Mouse (Mus musculus): ENCODE results near the gene Hpca. TPM values are rescaled to one million over a fixed set of nuclear protein-coding genes. Genes with fewer than 3 reads are reported as not detected.

The Hpca gene
- not detected for total RNA-seq (2018; cell fraction: chromatin; rRNA removed)
- not detected for total RNA-seq (2018; cell fraction: cytosol; rRNA removed)
- 1 to 10 TPM in 1 of 26 experiments, not detected in 25; 1.4 TPM for total RNA-seq (2018; cell fraction: nucleus; rRNA removed)
- not detected in 3 replicates for polyA plus RNA-seq (2018)

- Histone ChIP-seq H3K27ac (no peak within 1 kb of the TSS), H3K36me3 (ENCODE audit: inconsistent target) (no peaks in the 10 kb centered on the region), H3K79me2 (ENCODE audit: inconsistent target) (no peaks in the 10 kb centered on the region), H3K4me3 (ENCODE audit: inconsistent target) (no peak within 1 kb of the TSS)
- 17% methylated on average over 16 of the region's 17 CpGs for WGBS (ENCODE audit: missing documents)
These were observed at the start of gene Hpca for GRCm38 (mm10) chr4:129121569-129122086. Gene Hpca (minus strand): TSS chr4:129122036.

GRCm38 (mm10) chr4:129161581-129162255, 39.9 kb upstream of the Hpca start:
- peaks cover 8% of the 10 kb centered on the region; the same call in 1 of the 2 replicates for H3K36me3 ChIP-seq (ENCODE audit: inconsistent target)
- no peaks in the 10 kb centered on the region for H3K79me2 ChIP-seq (ENCODE audit: inconsistent target)
- whole genome bisulfite sequencing (ENCODE audit: missing documents): 87% methylated on average over 3 of the region's 4 CpGs
- no peak overlapping the region for H3K27ac ChIP-seq
- no peak overlapping the region for H3K4me3 ChIP-seq (ENCODE audit: inconsistent target)

GRCm38 (mm10) chr4:129161076-129161475, 39.2 kb upstream of the Hpca start:
- Histone ChIP-seq H3K79me2 (ENCODE audit: inconsistent target) (no peaks in the 10 kb centered on the region), H3K27ac (no peak overlapping the region), H3K4me3 (ENCODE audit: inconsistent target) (no peak overlapping the region), H3K36me3 (ENCODE audit: inconsistent target) (peaks cover 8% of the 10 kb centered on the region; the same call in 1 of the 2 replicates)
- 100% methylated on average over 1 of the region's 1 CpGs for WGBS (ENCODE audit: missing documents)

- H3K79me2 ChIP-seq (ENCODE audit: inconsistent target): no peaks in the 10 kb centered on the region
- peaks cover 16% of the 10 kb centered on the region; the same call in 1 of the 2 replicates for H3K36me3 ChIP-seq (ENCODE audit: inconsistent target)
- H3K4me3 ChIP-seq (ENCODE audit: inconsistent target): no peak overlapping the region
- H3K27ac ChIP-seq: no peak overlapping the region
- 89% methylated on average over 3 of the region's 3 CpGs for WGBS (ENCODE audit: missing documents)
These were observed 36.7 kb upstream of the Hpca start for GRCm38 (mm10) chr4:129158549-129158948.

GRCm38 (mm10) chr4:129157541-129157940, 35.7 kb upstream of the Hpca start:
- H3K4me3 ChIP-seq (ENCODE audit: inconsistent target): no peak overlapping the region
- no peak overlapping the region for H3K27ac ChIP-seq
- 91% methylated on average over 5 of the region's 5 CpGs for WGBS (ENCODE audit: missing documents)
- peaks cover 22% of the 10 kb centered on the region; the same call in 1 of the 2 replicates for H3K36me3 ChIP-seq (ENCODE audit: inconsistent target)
- H3K79me2 ChIP-seq (ENCODE audit: inconsistent target): no peaks in the 10 kb centered on the region

- H3K27ac ChIP-seq: no peak overlapping the region
- no peak overlapping the region for H3K4me3 ChIP-seq (ENCODE audit: inconsistent target)
- H3K36me3 ChIP-seq (ENCODE audit: inconsistent target): peaks cover 51% of the 10 kb centered on the region
- WGBS (ENCODE audit: missing documents): 96% methylated on average over 4 of the region's 4 CpGs
- no peaks in the 10 kb centered on the region for H3K79me2 ChIP-seq (ENCODE audit: inconsistent target)
These were observed 29.5 kb upstream of the Hpca start for GRCm38 (mm10) chr4:129151276-129151811.

- WGBS (ENCODE audit: missing documents): 89% methylated on average over 1 of the region's 1 CpGs
- Histone ChIP-seq H3K4me3 (ENCODE audit: inconsistent target) (no peak overlapping the region), H3K79me2 (ENCODE audit: inconsistent target) (no peaks in the 10 kb centered on the region), H3K27ac (no peak overlapping the region), H3K36me3 (ENCODE audit: inconsistent target) (peaks cover 39% of the 10 kb centered on the region)
These were observed 27.5 kb upstream of the Hpca start for GRCm38 (mm10) chr4:129149321-129149720.

GRCm38 (mm10) chr4:129147552-129148103, 25.8 kb upstream of the Hpca start:
- H3K79me2 ChIP-seq (ENCODE audit: inconsistent target): no peaks in the 10 kb centered on the region
- peaks cover 31% of the 10 kb centered on the region for H3K36me3 ChIP-seq (ENCODE audit: inconsistent target)
- 92% methylated on average over 13 of the region's 13 CpGs for WGBS (ENCODE audit: missing documents)
- no peak overlapping the region for H3K27ac ChIP-seq
- no peak overlapping the region for H3K4me3 ChIP-seq (ENCODE audit: inconsistent target)

- WGBS (ENCODE audit: missing documents): 38% methylated on average over 2 of the region's 2 CpGs
- Histone ChIP-seq H3K36me3 (ENCODE audit: inconsistent target) (peaks cover 22% of the 10 kb centered on the region), H3K4me3 (ENCODE audit: inconsistent target) (no peak overlapping the region)
These were observed 24.6 kb upstream of the Hpca start for GRCm38 (mm10) chr4:129146392-129146791.

GRCm38 (mm10) chr4:129145943-129146342, 24.1 kb upstream of the Hpca start:
- H3K79me2 ChIP-seq (ENCODE audit: inconsistent target): no peaks in the 10 kb centered on the region
- H3K36me3 ChIP-seq (ENCODE audit: inconsistent target): peaks cover 18% of the 10 kb centered on the region
- no peak overlapping the region for H3K27ac ChIP-seq
- 97% methylated on average over 4 of the region's 4 CpGs for WGBS (ENCODE audit: missing documents)
- no peak overlapping the region for H3K4me3 ChIP-seq (ENCODE audit: inconsistent target)

More at GRCm38 (mm10) chr4:129146392-129146791, 24.6 kb upstream of the Hpca start:
- Histone ChIP-seq H3K27ac (no peak overlapping the region), H3K79me2 (ENCODE audit: inconsistent target) (no peaks in the 10 kb centered on the region)

- peaks cover 13% of the 10 kb centered on the region for H3K36me3 ChIP-seq (ENCODE audit: inconsistent target)
- no peaks in the 10 kb centered on the region for H3K79me2 ChIP-seq (ENCODE audit: inconsistent target)
- no peak overlapping the region for H3K27ac ChIP-seq
- H3K4me3 ChIP-seq (ENCODE audit: inconsistent target): no peak overlapping the region
- WGBS (ENCODE audit: missing documents): 81% methylated on average over 4 of the region's 4 CpGs
These were observed 23.6 kb upstream of the Hpca start for GRCm38 (mm10) chr4:129145411-129145810.

GRCm38 (mm10) chr4:129144401-129145367, 22.8 kb upstream of the Hpca start:
- Histone ChIP-seq H3K79me2 (ENCODE audit: inconsistent target) (no peaks in the 10 kb centered on the region), H3K27ac (no peak overlapping the region), H3K36me3 (ENCODE audit: inconsistent target) (peaks cover 6% of the 10 kb centered on the region), H3K4me3 (ENCODE audit: inconsistent target) (no peak overlapping the region)
- 90% methylated on average over 16 of the region's 16 CpGs for WGBS (ENCODE audit: missing documents)

GRCm38 (mm10) chr4:129143509-129143908, 21.7 kb upstream of the Hpca start:
- no peaks in the 10 kb centered on the region for H3K36me3 ChIP-seq (ENCODE audit: inconsistent target)
- H3K27ac ChIP-seq: no peak overlapping the region
- 66% methylated on average over 5 of the region's 5 CpGs for WGBS (ENCODE audit: missing documents)
- no peak overlapping the region for H3K4me3 ChIP-seq (ENCODE audit: inconsistent target)
- no peaks in the 10 kb centered on the region for H3K79me2 ChIP-seq (ENCODE audit: inconsistent target)

GRCm38 (mm10) chr4:129142439-129143045, 20.7 kb upstream of the Hpca start:
- Histone ChIP-seq H3K4me3 (ENCODE audit: inconsistent target) (no peak overlapping the region), H3K79me2 (ENCODE audit: inconsistent target) (no peaks in the 10 kb centered on the region), H3K27ac (no peak overlapping the region), H3K36me3 (ENCODE audit: inconsistent target) (no peaks in the 10 kb centered on the region)
- WGBS (ENCODE audit: missing documents): 79% methylated on average over 11 of the region's 11 CpGs
